Mouse (Mus musculus) kidney, embryonic 14.5 days (tissue): ENCODE data around the gene Inka1. TPM values are rescaled to one million over a fixed set of nuclear protein-coding genes. Genes with fewer than 3 reads are reported as not detected.

ENCODE experiments used
- ATAC-seq: fragments of 200-750 bp; cut with Nextera tagmentation; 2 replicates; pipeline ENCODE4 v1.8.0; 2017; ENCODE audit warnings: moderate number of reproducible peaks, mild to moderate bottlenecking, moderate TSS enrichment, moderate library complexity; ENCODE audit not compliant: low FRiP score, low TSS enrichment
- H3K27ac ChIP-seq: fragments of 300-500 bp; sonication (generic); 2 replicates; pipeline ENCODE4 v1.5.1; 2014; ENCODE audit warnings: low read depth, mild to moderate bottlenecking, low read length, moderate library complexity, mixed read lengths
- H3K27me3 ChIP-seq: fragments of 300-500 bp; sonication (generic); 2 replicates; pipeline ENCODE4 v1.6.1; 2014; ENCODE audit warnings: mild to moderate bottlenecking, low read length; ENCODE audit not compliant: control insufficient read depth, insufficient read depth
- H3K36me3 ChIP-seq: fragments of 300-500 bp; sonication (generic); 2 replicates; pipeline ENCODE4 v1.6.1; 2014; ENCODE audit warnings: low read length, mixed read lengths; ENCODE audit not compliant: control insufficient read depth, insufficient read depth
- H3K4me1 ChIP-seq: fragments of 300-500 bp; sonication (generic); 2 replicates; pipeline ENCODE4 v1.6.1; 2014; ENCODE audit warnings: low read length, mixed read lengths; ENCODE audit not compliant: control insufficient read depth, insufficient read depth
- H3K4me2 ChIP-seq: fragments of 300-500 bp; sonication (generic); replicated peaks from 2 replicates; pipeline ENCODE4 v1.6.1; 2014; ENCODE audit warnings: low read depth, mild to moderate bottlenecking, low read length
- H3K4me3 ChIP-seq: fragments of 300-500 bp; sonication (generic); 2 replicates; pipeline ENCODE4 v1.5.1; 2014; ENCODE audit warnings: mild to moderate bottlenecking, low read length
- H3K9ac ChIP-seq: fragments of 300-500 bp; sonication (generic); 2 replicates; pipeline ENCODE4 v1.6.1; 2014; ENCODE audit warnings: low read depth, mild to moderate bottlenecking, low read length, moderate library complexity
- H3K9me3 ChIP-seq: fragments of 300-500 bp; sonication (generic); 2 replicates; pipeline ENCODE4 v1.6.1; 2016; ENCODE audit warnings: low read length; ENCODE audit not compliant: control insufficient read depth
- WGBS: fragments of 180-500 bp; shearing (Covaris S2); extraction: QIAGEN DNeasy Blood & Tissue Kit; methylation state at CpG from one replicate; pipeline ENCODE4 v1.1.7; 2014; 5-methylcytosine and 5-hydroxymethylcytosine counted together
- polyA plus RNA-seq: library from polyadenylated mRNA; unstranded; fragments of >200 nt; fragmentation: Nextera tagmentation; extraction: Ambion mirVana; gene quantifications from 2 replicates; pipeline ENCODE4 v1.2.1, GENCODE M21; 2014

Gene Inka1
- polyA plus RNA-seq, 1 experiment from 2014 or later = 64.1 TPM

DNA sequence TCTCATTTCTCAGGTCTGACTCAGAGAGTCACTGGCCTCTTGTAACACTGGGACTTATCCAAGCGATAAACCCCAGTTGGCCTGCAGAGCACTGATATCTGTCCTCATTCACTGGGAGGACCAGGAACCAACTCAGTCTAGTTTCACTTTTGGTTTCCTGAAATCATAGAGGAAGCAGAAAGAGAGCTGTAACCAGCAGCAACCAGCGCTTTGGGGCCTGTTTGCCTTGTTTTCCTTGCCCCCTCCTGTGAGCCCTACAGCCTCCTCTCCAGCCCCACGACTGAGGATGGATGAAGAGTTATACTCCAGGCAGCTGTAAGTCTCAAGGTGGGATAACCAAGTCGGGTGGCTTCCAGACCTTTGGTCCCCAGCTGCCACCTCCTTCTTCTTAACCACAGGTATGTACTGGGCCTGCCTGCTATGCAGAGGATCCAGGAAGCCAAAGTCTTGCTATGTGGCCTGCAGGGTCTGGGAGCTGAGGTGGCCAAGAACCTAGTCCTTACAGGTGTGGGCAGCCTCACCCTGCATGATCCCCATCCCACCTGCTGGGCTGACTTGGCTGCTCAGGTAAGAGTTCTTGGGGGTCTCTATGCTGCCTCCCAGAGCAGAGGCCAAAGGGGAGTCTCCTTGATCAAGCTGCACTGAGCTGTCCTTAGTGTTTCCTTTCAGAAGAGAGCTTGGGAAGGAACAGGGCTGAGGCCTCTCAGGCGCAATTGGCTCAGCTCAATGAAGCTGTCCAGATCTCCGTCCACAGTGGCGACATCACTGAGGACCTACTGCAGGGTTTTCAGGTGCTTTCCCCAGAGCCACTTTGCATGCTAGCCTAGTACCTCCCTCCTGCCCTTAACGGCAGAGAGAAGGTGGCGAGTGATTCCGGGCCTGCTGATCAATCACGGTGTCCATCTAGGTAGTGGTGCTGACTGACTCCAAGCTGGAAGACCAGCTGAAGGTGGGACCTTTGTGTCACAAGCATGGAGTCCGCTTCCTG is 10.0 kb downstream of the Inka1 start, which contains the start of gene Uba7:
Gene Uba7, plus strand, starts transcription at position 107 of the 988 bp plus-strand sequence.
- Histone ChIP-seq H3K27ac (peak within 1 kb of the TSS; percentile 34; the same call in 1 of the 2 replicates), H3K4me3 (no peak within 1 kb of the TSS), H3K4me1 (peaks cover 5% of the 10 kb centered on the region), H3K9me3 (no peaks in the 10 kb centered on the region), H3K4me2 (peak within 1 kb of the TSS; percentile 8; the same call in 1 of the 2 replicates), H3K36me3 (peaks cover 16% of the 10 kb centered on the region; the same call in 1 of the 2 replicates), H3K27me3 (no peaks in the 10 kb centered on the region), H3K9ac (no peak within 1 kb of the TSS)
- ATAC-seq = no peak
- WGBS = 71% methylated on average over 12 of the region's 12 CpGs

DNA sequence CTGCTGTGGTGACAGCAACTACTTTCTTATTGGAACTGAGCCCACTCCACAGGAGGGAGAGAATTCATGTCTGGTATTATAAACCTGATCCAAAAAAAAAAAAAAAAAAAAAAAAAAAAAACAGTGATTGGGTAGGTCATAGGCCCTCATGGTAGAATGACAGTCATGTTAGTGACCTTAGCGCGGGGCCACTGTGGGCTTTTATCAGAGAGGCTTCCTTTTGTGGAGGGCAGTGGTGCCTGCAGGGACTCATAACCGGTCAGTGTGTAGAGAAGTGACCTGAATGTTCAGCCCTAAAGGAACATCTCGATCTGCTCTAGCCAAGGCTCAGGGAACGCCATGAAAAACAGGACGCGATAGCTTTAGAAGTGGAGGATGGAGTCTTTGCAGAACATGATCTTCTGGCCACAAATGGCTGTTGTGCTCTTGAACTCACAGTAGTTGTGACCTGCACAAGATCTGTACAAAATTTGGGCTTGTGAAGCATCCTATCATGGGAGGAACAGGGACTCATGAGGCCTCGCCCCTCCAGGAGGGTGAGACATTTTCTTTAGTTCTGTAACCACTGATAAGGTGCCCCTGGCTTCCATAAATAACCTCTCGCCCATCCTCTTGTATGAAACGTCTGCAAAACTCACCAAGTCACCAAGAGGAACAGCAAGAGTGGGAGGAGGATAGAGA is 11.0 kb downstream of the Inka1 start:
- Histone ChIP-seq H3K27me3 (no peaks in the 10 kb centered on the region), H3K36me3 (peaks cover 17% of the 10 kb centered on the region; the same call in 1 of the 2 replicates), H3K4me3 (no peak overlapping the region), H3K4me1 (peaks cover 4% of the 10 kb centered on the region; the same call in 1 of the 2 replicates), H3K9me3 (no peaks in the 10 kb centered on the region), H3K27ac (no peak overlapping the region), H3K4me2 (no peak overlapping the region), H3K9ac (no peak overlapping the region)
- WGBS = 80% methylated on average over 10 of the region's 10 CpGs
- no peak for ATAC-seq

DNA sequence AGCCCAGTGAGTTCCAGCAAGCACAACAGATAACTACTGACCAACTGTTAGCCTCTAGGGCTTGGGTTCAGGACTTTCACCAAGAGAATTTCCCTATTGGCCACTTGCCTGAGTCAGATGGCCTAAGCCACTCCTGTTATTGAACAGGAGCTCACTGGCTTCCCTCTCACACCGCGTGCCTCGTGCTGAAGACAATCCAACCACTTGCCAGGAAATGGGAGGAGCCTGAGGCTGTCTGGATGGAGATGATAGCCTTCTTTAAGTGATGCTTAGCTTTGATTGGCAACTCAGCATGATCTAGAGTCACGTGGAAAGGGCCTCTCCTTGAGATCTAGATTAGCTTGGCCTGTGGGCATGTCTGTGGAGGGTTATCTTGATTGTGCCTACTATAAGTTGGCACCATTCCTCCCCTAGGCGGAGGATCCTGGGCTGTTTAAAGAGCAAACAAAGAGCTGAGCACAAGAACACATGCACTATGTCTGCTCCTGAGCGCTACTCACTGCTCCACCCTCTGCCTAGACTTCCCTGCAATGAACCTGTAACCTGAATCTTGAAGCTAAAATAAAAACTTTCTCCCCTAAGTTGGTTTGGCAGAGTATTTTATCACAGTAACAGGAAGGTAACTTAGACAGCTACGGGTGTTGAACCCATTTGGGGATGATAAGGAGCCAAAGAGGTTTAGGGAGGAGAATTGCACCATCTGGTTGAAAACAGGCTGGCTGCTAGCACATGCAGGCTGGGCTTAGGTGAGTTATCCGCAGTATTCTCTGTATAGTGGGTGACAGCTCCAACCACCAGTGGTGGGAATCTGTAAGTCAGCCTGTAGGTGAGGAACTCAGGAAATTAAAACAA is 13.8 kb downstream of the Inka1 start:
- ATAC-seq = no peak
- 67% methylated on average over 8 of the region's 8 CpGs for WGBS

DNA sequence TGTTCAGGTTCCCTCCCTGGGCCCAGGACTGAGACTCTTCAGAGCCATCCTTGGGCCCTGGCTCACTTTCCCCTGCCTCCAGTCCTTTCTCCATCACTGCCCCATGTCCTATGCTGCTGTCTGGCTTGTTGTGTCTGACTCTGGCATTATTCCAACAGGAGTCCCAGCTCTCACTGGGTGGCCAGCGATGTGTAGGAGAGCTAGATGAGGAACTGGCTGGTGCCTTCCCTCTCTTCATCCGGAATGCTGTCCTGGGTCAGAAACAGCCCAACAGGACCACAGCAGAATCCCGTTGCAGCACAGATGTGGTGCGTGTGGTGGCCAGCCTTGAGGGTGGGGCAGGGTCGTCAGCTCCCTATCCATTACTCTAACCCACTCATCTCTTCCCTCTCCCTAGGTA is 15.4 kb downstream of the Inka1 start:
- 90% methylated on average over 5 of the region's 5 CpGs for WGBS
- Histone ChIP-seq H3K9me3 (no peaks in the 10 kb centered on the region), H3K4me3 (no peak overlapping the region), H3K4me2 (no peak overlapping the region), H3K4me1 (no peaks in the 10 kb centered on the region), H3K27me3 (no peaks in the 10 kb centered on the region), H3K36me3 (peaks cover 25% of the 10 kb centered on the region), H3K27ac (no peak overlapping the region), H3K9ac (no peak overlapping the region)
- ATAC-seq = no peak

More for the DNA sequence above, 13.8 kb downstream of the Inka1 start:
- Histone ChIP-seq H3K4me2 (no peak overlapping the region), H3K4me1 (peaks cover 4% of the 10 kb centered on the region; the same call in 1 of the 2 replicates), H3K27me3 (no peaks in the 10 kb centered on the region), H3K4me3 (no peak overlapping the region), H3K27ac (no peak overlapping the region), H3K9me3 (no peaks in the 10 kb centered on the region), H3K36me3 (peaks cover 25% of the 10 kb centered on the region), H3K9ac (no peak overlapping the region)

DNA sequence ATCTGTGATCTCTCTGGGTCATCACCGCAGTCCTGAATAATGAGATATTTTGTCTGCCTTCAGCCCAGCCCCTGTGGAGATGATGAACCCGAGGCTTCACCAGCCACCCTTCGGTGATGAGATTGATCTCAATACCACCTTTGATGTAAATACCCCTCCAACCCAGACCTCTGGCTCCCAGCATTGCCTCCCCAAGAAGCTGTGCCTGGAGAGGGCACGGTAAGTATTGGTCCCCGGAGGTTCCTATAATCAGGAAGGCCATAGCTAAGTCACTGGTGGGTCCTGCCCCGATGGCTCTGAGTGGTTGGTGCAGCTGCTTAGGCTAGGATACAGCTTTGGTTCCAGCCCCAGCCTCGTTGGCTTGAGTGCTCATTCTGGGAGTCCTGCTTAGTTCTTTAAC is 17.1 kb downstream of the Inka1 start:
- 89% methylated on average over 7 of the region's 7 CpGs for WGBS
- peaks cover 34% of the 10 kb centered on the region for H3K36me3 ChIP-seq

DNA sequence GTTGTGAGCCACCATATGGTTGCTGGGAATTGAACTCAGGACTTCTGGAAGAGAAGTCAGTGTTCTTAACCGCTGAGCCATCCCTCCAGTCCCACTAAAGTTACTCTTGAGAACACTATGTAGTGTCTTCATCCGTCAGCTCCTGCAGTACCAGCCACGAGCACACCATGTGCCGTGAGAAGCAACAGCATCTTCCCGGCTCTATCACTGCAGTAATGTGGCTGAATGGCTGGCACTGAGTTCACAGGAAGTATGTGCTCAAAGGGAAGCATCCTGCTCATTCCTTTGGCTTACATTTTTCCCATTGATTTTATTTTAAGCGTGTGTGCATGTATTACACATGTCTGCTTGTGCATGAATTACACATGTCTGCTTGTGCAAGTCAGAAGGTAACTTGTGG is 18.2 kb downstream of the Inka1 start:
- H3K27me3 ChIP-seq = no peaks in the 10 kb centered on the region
- H3K9me3 ChIP-seq = no peaks in the 10 kb centered on the region
- H3K36me3 ChIP-seq = peaks cover 40% of the 10 kb centered on the region
- ATAC-seq = no peak
- 89% methylated on average over 6 of the region's 6 CpGs for WGBS
- no peak overlapping the region for H3K27ac ChIP-seq
- H3K4me1 ChIP-seq = no peaks in the 10 kb centered on the region
- no peak overlapping the region for H3K9ac ChIP-seq
- no peak overlapping the region for H3K4me2 ChIP-seq
- no peak overlapping the region for H3K4me3 ChIP-seq

More for the DNA sequence above, 17.1 kb downstream of the Inka1 start:
- no peak for ATAC-seq
- Histone ChIP-seq H3K9me3 (no peaks in the 10 kb centered on the region), H3K27me3 (no peaks in the 10 kb centered on the region), H3K4me1 (no peaks in the 10 kb centered on the region), H3K27ac (no peak overlapping the region), H3K4me2 (no peak overlapping the region), H3K9ac (no peak overlapping the region), H3K4me3 (no peak overlapping the region)

DNA sequence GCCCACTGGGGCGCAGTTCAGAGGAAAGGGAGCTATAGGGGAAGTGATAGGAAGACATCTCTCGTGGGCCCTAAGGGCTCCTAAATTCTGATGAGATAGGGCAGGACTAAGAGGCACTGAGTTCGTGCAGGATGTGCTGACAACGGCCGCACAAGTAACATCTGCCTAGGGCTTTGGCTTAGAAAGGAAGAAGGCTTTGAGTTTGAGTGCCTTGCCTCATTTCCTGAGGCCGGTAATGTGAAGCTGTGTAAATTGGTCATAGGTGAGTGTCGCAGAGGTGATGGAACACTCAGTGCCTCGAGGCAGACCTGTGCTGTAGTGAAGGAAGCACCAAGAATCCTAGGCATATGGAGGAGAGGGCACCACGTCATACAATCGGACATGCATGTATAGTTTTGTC is 19.0 kb downstream of the Inka1 start:
- H3K27me3 ChIP-seq = no peaks in the 10 kb centered on the region
- WGBS = 83% methylated on average over 10 of the region's 10 CpGs
- no peaks in the 10 kb centered on the region for H3K9me3 ChIP-seq
- H3K9ac ChIP-seq = no peak overlapping the region
- no peak for ATAC-seq
- H3K4me1 ChIP-seq = no peaks in the 10 kb centered on the region
- peaks cover 43% of the 10 kb centered on the region for H3K36me3 ChIP-seq
- H3K4me3 ChIP-seq = no peak overlapping the region
- no peak overlapping the region for H3K27ac ChIP-seq
- no peak overlapping the region for H3K4me2 ChIP-seq

DNA sequence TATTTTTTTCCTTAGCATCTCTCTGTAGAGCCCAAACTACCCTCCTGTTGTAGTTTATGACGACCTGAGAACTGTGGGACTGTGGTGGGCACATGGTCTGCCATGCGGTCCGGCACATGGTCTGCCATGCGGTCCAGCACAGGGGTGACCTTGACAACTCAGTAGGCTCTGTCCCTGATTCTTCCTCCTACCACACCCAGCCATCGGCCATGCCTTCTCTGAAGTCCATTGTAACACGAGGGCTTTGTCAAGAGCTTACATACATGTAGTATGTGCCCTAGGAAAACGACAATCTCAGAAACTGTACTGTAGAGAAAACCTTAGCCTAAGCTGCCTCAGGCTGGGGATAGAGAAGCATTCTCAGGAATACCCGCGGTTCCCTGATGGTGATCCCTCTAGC is 21.0 kb downstream of the Inka1 start:
- Histone ChIP-seq H3K4me1 (no peaks in the 10 kb centered on the region), H3K9me3 (no peaks in the 10 kb centered on the region), H3K27ac (no peak overlapping the region), H3K9ac (no peak overlapping the region), H3K4me2 (no peak overlapping the region), H3K27me3 (no peaks in the 10 kb centered on the region), H3K4me3 (no peak overlapping the region), H3K36me3 (peaks cover 45% of the 10 kb centered on the region)
- ATAC-seq = no peak
- WGBS = 96% methylated on average over 9 of the region's 9 CpGs
